Mouse (Mus musculus) heart, embryonic 15.5 days (tissue): ENCODE data around the gene Fank1. TPM values are rescaled to one million over a fixed set of nuclear protein-coding genes. Genes with fewer than 3 reads are reported as not detected.
A peak's percentile ranks its signal among the peaks of the same experiment; 100 is the strongest.

Experiments used
- ATAC-seq: fragments of 200-750 bp; cut with Nextera tagmentation; replicated peaks from 2 replicates; pipeline ENCODE4 v1.8.0; 2017; ENCODE audit warnings: low read depth, moderate TSS enrichment; ENCODE audit not compliant: insufficient number of reproducible peaks, insufficient read depth, low FRiP score
- H3K27ac ChIP-seq: fragments of 300-500 bp; sonication (generic); 2 replicates; pipeline ENCODE4 v1.5.1; 2015; ENCODE audit warnings: mild to moderate bottlenecking, inconsistent platforms
- H3K27me3 ChIP-seq: fragments of 300-500 bp; sonication (generic); 2 replicates; pipeline ENCODE4 v1.6.1; 2015; ENCODE audit warnings: inconsistent platforms
- H3K36me3 ChIP-seq: fragments of 300-500 bp; sonication (generic); 2 replicates; pipeline ENCODE4 v1.6.1; 2015; ENCODE audit warnings: mild to moderate bottlenecking, inconsistent platforms
- H3K4me1 ChIP-seq: fragments of 300-500 bp; sonication (generic); replicated peaks from 2 replicates; pipeline ENCODE4 v1.6.1; 2015; ENCODE audit warnings: inconsistent platforms
- H3K4me2 ChIP-seq: fragments of 300-500 bp; sonication (generic); 2 replicates; pipeline ENCODE4 v1.6.1; 2015; ENCODE audit warnings: inconsistent platforms, mild to moderate bottlenecking, moderate library complexity
- H3K4me3 ChIP-seq: fragments of 300-500 bp; sonication (generic); 2 replicates; pipeline ENCODE4 v1.5.1; 2015; ENCODE audit warnings: mild to moderate bottlenecking, inconsistent platforms
- H3K9ac ChIP-seq: fragments of 300-500 bp; sonication (generic); 2 replicates; pipeline ENCODE4 v1.6.1; 2015; ENCODE audit warnings: mild to moderate bottlenecking, inconsistent platforms
- H3K9me3 ChIP-seq: fragments of 300-500 bp; sonication (generic); replicated peaks from 2 replicates; pipeline ENCODE4 v1.6.1; 2016; ENCODE audit warnings: inconsistent platforms
- WGBS: fragments of 180-500 bp; shearing (Covaris S2); methylation state at CpG from one replicate; pipeline ENCODE4 v1.1.7; 2015; ENCODE audit warnings: mixed read lengths; 5-methylcytosine and 5-hydroxymethylcytosine counted together
- polyA plus RNA-seq: library from polyadenylated mRNA; unstranded; fragments of >200 nt; fragmentation: Nextera tagmentation; extraction: Ambion mirVana; gene quantifications from 2 replicates; pipeline ENCODE4 v1.2.1, GENCODE M21; 2015

The Fank1 gene
- polyA plus RNA-seq, 1 experiment from 2014 or later, result 0.18 TPM

DNA sequence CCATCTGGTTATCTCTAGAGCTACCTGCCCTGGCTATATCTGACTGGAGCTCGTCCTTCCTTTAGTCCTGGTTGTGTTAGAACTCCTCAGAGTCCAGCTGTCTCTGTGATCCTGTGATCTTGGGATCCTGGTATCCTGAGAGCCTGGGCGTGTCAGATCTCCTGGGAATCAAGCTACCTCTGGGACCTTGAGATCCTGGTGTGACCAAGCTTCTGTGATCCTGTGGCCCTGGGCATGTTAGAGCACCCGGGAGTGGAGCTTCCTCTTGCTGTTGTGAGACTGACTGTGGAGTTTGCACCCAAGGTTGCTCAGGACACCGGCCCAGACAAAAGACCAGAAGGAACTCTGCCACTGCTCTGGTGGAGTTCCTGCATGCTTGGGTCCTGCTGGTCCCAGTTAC, 122.7 kb downstream of the Fank1 start:
- Histone ChIP-seq H3K4me1 (no peaks in the 10 kb centered on the region), H3K27me3 (no peaks in the 10 kb centered on the region), H3K27ac (no peak overlapping the region), H3K4me3 (no peak overlapping the region), H3K4me2 (no peak overlapping the region), H3K36me3 (no peaks in the 10 kb centered on the region), H3K9me3 (no peaks in the 10 kb centered on the region), H3K9ac (no peak overlapping the region)
- WGBS, result 75% methylated on average over 4 of the region's 4 CpGs
- ATAC-seq, result no peak

DNA sequence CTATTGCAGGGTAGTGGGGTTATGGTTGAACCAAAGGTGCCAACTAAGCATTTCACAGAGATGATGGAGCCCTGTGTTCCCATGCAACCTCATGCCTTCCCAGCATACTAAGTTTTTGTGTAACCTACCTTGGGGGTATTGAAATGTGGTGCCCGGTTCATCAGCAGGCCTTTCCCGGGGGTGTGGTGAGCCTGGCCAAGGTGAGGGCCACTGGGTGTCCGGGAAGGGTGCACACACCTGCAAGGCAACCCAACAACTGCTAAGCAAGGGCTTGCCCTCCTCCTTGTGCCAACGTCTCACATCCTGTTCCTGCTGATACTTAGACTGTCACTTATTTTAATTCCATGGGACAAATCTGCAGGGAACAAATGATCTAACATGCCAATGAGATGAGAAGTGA, 132.3 kb downstream of the Fank1 start:
- no peak for ATAC-seq
- Histone ChIP-seq H3K4me1 (no peaks in the 10 kb centered on the region), H3K4me2 (no peak overlapping the region), H3K4me3 (no peak overlapping the region), H3K9me3 (no peaks in the 10 kb centered on the region), H3K9ac (no peak overlapping the region), H3K36me3 (no peaks in the 10 kb centered on the region), H3K27ac (no peak overlapping the region), H3K27me3 (no peaks in the 10 kb centered on the region)
- WGBS, result 92% methylated on average over 4 of the region's 4 CpGs

DNA sequence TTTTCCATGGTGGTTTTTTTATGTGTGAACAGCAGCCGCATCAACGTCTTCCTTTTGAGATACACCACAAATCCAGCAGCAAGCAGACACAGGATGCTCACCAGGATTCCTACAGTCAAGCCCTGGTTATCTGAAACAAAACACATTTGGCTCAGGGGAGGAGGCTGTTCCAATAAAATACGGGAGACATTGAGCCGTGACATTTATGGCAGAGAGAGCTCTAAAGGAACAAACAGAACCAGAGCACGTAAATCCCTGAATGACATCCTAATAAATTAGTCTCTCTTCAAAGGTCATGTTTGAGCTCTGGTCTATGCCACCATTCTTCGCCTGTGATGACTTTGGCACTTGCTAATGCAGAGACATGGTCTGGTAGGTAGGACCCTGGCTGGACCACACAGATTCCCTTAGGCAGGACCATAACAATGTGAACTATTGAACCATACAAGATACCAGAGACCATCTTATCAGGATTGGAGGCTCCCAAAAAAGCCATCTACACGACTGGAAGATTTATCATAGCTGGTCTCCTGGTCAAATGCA, 133.2 kb downstream of the Fank1 start:
- 59% methylated on average over 7 of the region's 7 CpGs for WGBS
- no peak overlapping the region for H3K4me2 ChIP-seq

DNA sequence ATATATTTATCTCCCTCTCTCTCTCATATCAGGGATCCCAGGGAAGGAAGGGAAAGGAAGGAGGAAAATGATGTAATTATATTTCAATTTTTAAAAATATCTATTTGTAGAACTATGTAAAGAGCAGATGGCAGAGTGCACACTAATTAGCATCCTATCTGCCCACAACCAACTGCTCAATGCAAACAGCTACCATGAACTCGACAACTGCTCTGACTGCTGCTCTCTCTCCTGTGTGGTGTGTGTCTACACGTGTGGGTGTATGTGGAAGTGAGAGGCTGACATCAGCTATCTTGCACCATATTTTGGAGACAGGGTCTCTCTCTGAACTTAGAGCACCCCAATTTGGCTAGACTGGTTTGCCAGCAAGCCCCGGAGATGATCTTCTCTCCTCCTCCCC, 135.2 kb downstream of the Fank1 start:
- Histone ChIP-seq H3K9ac (no peak overlapping the region), H3K4me1 (no peaks in the 10 kb centered on the region), H3K27ac (no peak overlapping the region), H3K9me3 (no peaks in the 10 kb centered on the region), H3K4me3 (no peak overlapping the region), H3K36me3 (no peaks in the 10 kb centered on the region), H3K4me2 (no peak overlapping the region), H3K27me3 (no peaks in the 10 kb centered on the region)
- no peak for ATAC-seq
- WGBS, result 80% methylated on average over 3 of the region's 3 CpGs

More for the DNA sequence above, 133.2 kb downstream of the Fank1 start:
- Histone ChIP-seq H3K27ac (no peak overlapping the region), H3K9me3 (no peaks in the 10 kb centered on the region), H3K36me3 (no peaks in the 10 kb centered on the region), H3K4me3 (no peak overlapping the region), H3K27me3 (no peaks in the 10 kb centered on the region), H3K9ac (no peak overlapping the region), H3K4me1 (no peaks in the 10 kb centered on the region)
- no peak for ATAC-seq

DNA sequence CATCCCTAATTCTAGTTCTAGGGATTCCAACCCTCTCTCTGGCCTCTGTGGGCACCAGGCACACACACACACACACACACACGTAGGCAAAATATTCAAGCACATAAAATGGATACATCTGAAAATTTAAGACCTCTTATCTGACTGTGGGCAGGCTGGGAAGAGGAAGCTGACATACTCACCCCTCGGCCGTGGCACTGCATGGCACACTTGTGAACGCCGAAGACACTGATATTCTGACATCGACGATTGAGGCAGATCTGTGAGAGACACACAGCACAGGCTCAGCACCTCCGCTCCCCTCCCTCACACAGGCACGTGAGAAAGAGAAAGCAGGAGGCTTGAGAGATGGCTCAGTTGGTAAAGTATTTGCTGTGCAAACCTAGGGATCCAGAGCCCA, 139.6 kb downstream of the Fank1 start:
- 81% methylated on average over 9 of the region's 9 CpGs for WGBS
- ATAC-seq, result no peak
- H3K4me3 ChIP-seq, result no peak overlapping the region
- peaks cover 3% of the 10 kb centered on the region; the same call in 1 of the 2 replicates for H3K4me1 ChIP-seq
- no peak overlapping the region for H3K4me2 ChIP-seq
- H3K9me3 ChIP-seq, result no peaks in the 10 kb centered on the region
- H3K27me3 ChIP-seq, result no peaks in the 10 kb centered on the region
- no peak overlapping the region for H3K9ac ChIP-seq
- H3K27ac ChIP-seq, result no peak overlapping the region
- no peaks in the 10 kb centered on the region for H3K36me3 ChIP-seq

DNA sequence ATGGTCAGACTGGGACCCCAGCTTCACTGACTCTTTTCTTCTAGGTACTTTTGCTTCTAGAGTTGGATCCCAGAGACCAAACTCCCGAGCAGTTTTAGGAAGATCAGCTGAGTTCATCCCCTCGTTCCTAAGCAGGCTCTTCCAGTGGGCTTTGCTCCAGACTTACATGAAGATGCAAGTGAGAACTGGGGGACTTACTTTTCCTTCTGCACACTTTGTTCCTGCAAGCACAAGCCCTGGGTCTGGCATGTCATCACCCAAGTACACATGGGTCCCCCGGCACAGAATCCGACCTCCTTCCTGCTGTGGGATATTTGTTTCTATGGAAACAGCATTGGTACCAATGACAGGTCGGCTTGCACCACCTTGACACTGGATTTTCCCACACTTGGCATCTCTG, 142.6 kb downstream of the Fank1 start:
- Histone ChIP-seq H3K4me1 (peaks cover 3% of the 10 kb centered on the region; the same call in 1 of the 2 replicates), H3K36me3 (no peaks in the 10 kb centered on the region), H3K4me3 (no peak overlapping the region), H3K9ac (no peak overlapping the region), H3K27me3 (no peaks in the 10 kb centered on the region), H3K4me2 (no peak overlapping the region), H3K9me3 (no peaks in the 10 kb centered on the region), H3K27ac (no peak overlapping the region)
- ATAC-seq, result no peak
- WGBS, result 69% methylated on average over 5 of the region's 5 CpGs

DNA sequence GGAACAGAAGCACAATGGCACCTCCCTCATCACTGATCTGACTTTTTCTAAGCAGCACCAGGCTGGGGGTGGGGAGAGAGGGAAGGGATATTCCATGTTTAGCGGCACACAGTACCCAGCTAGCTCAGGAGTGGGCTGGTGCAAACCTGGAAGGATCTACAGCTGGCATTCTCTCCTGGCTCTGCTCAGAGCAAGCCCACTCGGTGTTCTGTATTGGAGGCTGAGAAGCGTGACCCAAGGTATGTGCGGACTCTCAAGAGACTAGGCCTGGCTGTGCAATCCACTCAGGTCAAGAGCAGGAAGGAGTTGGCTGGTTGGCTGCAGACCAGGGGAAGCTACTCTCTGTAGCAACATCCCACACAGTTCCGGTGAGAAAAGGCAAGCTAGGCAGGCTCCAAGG, 143.3 kb downstream of the Fank1 start:
- H3K9ac ChIP-seq, result no peak overlapping the region
- no peak overlapping the region for H3K4me3 ChIP-seq
- no peak overlapping the region for H3K27ac ChIP-seq
- no peaks in the 10 kb centered on the region for H3K36me3 ChIP-seq
- H3K27me3 ChIP-seq, result no peaks in the 10 kb centered on the region
- H3K9me3 ChIP-seq, result no peaks in the 10 kb centered on the region
- peak; percentile 50; the same call in 1 of the 2 replicates for ATAC-seq
- WGBS, result 53% methylated on average over 5 of the region's 5 CpGs
- H3K4me2 ChIP-seq, result no peak overlapping the region
- peaks cover 3% of the 10 kb centered on the region; the same call in 1 of the 2 replicates for H3K4me1 ChIP-seq

DNA sequence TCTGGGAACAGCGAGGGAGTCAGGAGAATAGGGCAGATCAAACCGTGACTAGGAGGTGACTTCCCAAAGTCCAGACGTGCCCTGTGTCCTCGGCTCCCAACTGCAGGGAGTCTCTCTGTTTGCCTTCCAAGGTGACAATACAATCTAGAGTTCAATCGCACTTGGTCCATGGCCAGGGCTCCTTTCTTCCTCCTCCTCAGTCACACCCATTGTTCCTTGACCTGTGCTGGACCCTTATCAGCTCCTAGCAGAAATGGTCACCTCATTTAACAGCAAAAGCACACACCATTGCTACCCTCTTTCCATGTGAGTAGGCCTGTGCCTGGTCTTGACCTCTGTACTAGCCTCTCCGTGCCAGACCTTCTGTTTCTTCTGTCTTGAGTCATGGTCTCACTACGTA, 144.1 kb downstream of the Fank1 start:
- 75% methylated on average over 7 of the region's 7 CpGs for WGBS
- Histone ChIP-seq H3K9me3 (no peaks in the 10 kb centered on the region), H3K9ac (no peak overlapping the region), H3K36me3 (no peaks in the 10 kb centered on the region), H3K27ac (no peak overlapping the region), H3K4me1 (peaks cover 3% of the 10 kb centered on the region; the same call in 1 of the 2 replicates), H3K4me3 (no peak overlapping the region), H3K4me2 (no peak overlapping the region), H3K27me3 (no peaks in the 10 kb centered on the region)
- no peak for ATAC-seq

DNA sequence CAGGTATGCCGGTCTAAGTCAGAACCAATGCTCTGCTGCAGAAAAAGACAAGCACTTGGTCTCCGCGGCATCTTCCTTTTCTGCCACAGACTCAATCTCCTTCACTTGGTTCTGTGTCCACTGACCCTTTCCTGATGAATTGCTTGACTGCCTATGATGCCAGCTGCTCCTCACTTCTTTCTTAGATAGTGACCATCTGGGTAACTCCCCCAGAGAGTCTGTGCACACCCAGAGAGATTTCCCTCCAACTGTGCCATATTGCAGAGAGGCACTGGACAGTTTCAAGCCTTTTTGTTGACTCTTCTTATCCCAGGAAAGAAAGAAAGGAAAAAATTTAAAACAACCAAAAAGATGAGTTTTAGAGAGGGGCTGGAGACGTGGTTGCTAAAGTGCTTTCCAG, 144.6 kb downstream of the Fank1 start:
- Histone ChIP-seq H3K9ac (no peak overlapping the region), H3K4me3 (no peak overlapping the region), H3K9me3 (no peaks in the 10 kb centered on the region), H3K4me2 (no peak overlapping the region), H3K4me1 (peaks cover 3% of the 10 kb centered on the region; the same call in 1 of the 2 replicates), H3K27ac (no peak overlapping the region), H3K27me3 (no peaks in the 10 kb centered on the region), H3K36me3 (no peaks in the 10 kb centered on the region)
- 94% methylated on average over 4 of the region's 4 CpGs for WGBS
- ATAC-seq, result no peak

DNA sequence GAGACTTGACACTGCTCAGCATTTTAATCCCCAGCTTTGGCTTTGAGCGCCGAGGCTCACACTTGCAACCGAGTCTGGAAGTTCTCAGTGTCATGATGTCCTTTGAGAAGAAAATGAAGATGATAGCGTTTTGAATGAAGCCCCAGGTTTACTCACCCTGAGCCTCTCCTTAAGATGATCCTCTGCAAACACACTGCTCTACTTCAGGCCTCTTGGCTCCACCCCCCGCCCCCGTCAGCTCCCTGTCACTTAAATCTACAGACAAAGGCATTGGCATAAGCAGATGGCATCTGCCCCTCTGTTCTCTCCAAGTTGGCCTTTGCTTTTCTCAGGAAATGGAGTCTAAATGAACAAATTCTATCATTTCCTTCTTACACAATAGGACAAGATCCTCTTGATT, 147.3 kb downstream of the Fank1 start:
- 32% methylated on average over 6 of the region's 6 CpGs for WGBS
- Histone ChIP-seq H3K4me2 (no peak overlapping the region), H3K9me3 (no peaks in the 10 kb centered on the region), H3K36me3 (no peaks in the 10 kb centered on the region), H3K4me3 (no peak overlapping the region), H3K27me3 (no peaks in the 10 kb centered on the region), H3K4me1 (peaks cover 3% of the 10 kb centered on the region; the same call in 1 of the 2 replicates), H3K9ac (no peak overlapping the region), H3K27ac (no peak overlapping the region)
- ATAC-seq, result no peak

DNA sequence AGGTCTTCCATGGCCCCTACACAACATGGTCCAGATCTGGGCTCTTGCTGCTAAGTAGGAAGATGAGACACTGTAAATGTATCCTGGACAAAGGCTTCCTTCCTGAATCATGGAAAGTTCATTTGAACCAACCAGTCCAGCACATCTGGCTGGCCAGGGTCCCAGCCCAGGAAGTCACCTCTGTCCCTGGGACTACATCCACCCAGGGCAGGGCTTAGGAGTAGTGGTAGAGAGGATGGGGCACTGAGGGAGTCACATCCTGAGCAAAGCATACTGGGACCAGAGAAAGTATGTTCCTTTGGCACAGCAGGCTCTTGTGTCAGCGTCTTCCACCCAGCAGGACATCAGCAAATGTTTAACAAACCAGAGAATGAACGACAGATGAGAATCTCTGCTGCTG, 149.1 kb downstream of the Fank1 start:
- Histone ChIP-seq H3K4me2 (no peak overlapping the region), H3K4me3 (no peak overlapping the region), H3K27me3 (no peaks in the 10 kb centered on the region), H3K36me3 (no peaks in the 10 kb centered on the region), H3K4me1 (no peaks in the 10 kb centered on the region), H3K9me3 (no peaks in the 10 kb centered on the region), H3K9ac (no peak overlapping the region), H3K27ac (no peak overlapping the region)
- ATAC-seq, result no peak
- 74% methylated on average over 2 of the region's 2 CpGs for WGBS

DNA sequence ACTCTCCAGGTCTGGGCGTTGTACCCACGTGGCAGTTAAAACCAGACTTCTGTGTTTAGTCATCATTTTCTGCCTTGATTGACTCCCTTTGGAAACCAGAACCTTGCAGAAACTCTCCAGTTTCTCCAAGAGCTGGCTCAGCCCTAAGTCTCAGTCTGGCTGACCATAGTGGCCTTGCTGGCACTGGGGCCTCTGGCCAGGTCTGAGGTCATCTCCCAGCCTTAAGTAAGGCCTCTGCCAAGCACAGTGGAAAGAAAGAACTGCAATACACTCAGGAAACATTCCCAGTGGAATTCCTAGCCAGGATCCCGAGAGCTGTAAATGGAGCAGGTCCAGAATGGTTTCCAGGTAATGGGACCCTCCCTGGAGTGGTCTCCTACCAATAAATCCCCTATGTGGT, 152.3 kb downstream of the Fank1 start:
- Histone ChIP-seq H3K36me3 (no peaks in the 10 kb centered on the region), H3K27me3 (no peaks in the 10 kb centered on the region), H3K9me3 (no peaks in the 10 kb centered on the region), H3K4me1 (peaks cover 8% of the 10 kb centered on the region), H3K9ac (no peak overlapping the region), H3K4me2 (no peak overlapping the region), H3K4me3 (no peak overlapping the region), H3K27ac (no peak overlapping the region)
- 79% methylated on average over 3 of the region's 3 CpGs for WGBS
- no peak for ATAC-seq
